Mouse (Mus musculus): ENCODE results near the gene Tprn.

DNA sequence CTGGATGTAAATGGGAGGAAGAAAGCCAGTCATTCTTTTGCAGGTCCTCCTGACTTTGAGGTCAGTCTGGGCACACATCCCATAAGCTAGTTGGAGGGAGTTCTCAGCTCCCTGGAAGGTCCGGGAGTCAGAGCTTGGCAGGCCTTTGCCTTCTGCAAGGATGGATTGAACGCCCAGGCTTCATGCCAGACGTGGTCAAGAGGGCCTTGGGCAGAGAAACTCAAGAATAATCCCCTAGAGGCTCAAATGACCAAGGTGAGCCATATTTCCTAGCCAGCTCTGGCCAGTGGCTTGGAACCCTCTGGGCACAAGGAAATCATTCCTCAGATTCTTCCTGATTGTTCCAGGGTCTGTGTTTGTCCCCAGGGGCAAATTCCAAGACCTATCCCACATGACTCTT lies 2.4 kb downstream of the Tprn start:
- TF ChIP-seq ZKSCAN1 (IDR thresholded peaks at IDR 0.05; ENCODE audit: borderline replicate concordance, low read depth, low read length) (no peak), POLR2A (IDR thresholded peaks at IDR 0.05; ENCODE audit: low read depth, low read length) (no peak)
